Mouse (Mus musculus): ENCODE data around the gene Gm20388.

GRCm38 (mm10) chr8:121980792-121981519 lies 2070.3 kb downstream of the Gm20388 start:
- no peak for TF ChIP-seq CTCF (IDR thresholded peaks at IDR 0.05; ENCODE audit: low read depth)
- TF ChIP-seq EP300 (IDR thresholded peaks at IDR 0.05; ENCODE audit: low read depth) = no peak
